Mouse (Mus musculus): ENCODE results near the gene Gm45234. TPM values are rescaled to one million over a fixed set of nuclear protein-coding genes. Genes with fewer than 3 reads are reported as not detected.
"Not testable (repeated sequence)": the region's sequence is repeated elsewhere in the genome, so short reads cannot be mapped to it uniquely, and the experiment has no call there.

Gm45234 gene
- total RNA-seq (2021), result not detected
- long read RNA-seq, experiment 1, result 0 reads
- long read RNA-seq, experiment 2, result 0 reads

- DNase-seq, result peak; percentile 71
Observed at GRCm38 (mm10) chr6:124755831-124756595, at the start of gene Gm45234, which contains the start of gene Atn1. Gene Gm45234 (minus strand): TSS chr6:124756021. Gene Atn1 (minus strand): TSS chr6:124756524.

DNA sequence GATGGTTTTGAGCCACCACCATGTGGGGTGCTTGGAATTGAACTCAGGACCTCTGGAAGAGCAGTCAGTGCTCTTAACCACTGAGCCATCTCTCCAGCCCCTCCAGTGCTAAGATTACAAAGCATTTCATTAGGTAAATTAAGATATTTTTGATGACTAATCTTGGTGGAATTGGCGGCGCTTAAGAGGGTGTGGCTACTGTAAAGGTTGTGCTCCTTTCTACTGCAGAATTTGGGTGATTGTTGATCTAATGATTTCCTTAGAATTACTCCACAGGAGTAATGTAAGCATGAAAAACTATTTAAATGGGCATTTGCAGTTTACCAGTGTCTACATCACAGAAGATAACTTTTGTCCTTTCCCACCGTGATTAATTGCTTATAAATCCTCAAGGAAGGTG is 48.5 kb upstream of the Gm45234 start:
- no peak for DNase-seq

DNA sequence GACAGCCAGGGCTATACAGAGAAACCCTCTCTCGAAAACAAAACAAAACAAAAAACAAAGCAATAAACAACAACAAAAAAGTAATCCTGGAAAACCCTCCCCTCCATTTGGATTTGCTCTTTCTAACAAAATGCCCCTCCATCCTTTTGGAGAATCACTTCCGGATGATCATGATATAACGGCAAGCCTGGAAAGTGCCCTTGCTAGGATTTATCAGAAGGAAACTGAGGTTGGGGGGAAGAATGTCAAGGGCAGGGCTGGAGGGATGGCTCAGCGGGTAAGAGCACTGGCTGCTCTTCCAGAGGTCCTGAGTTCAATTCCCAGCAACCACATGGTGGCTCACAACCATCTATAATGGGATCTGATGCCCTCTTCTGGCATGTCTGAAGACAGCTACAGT is 47.9 kb upstream of the Gm45234 start:
- not testable (repeated sequence) for DNase-seq

- no peak for DNase-seq
Observed at GRCm38 (mm10) chr6:124803061-124803460, 47.2 kb upstream of the Gm45234 start.

GRCm38 (mm10) chr6:124802400-124802799 is 46.6 kb upstream of the Gm45234 start:
- not testable (repeated sequence) for DNase-seq

DNA sequence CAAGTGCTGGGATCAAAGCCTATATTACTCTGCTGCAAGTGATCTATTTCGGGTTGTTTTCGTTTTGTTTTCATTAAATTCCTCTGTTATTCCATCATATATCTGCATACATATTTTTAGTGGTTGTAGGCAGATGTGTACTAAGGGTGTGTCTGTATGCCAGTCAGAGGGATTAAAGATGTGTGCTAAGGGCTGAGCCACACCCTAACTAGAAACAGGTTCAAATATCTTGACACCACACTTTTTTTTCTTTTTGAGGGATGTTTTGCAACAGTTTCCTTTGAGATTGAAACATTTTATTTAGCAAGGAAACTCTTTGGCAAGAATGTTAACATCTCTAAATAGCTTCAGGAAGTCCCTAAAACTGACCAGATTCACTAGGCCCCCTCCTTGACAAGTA is 40.4 kb upstream of the Gm45234 start:
- DNase-seq, result no peak

GRCm38 (mm10) chr6:124795781-124796180 is 40.0 kb upstream of the Gm45234 start:
- DNase-seq, result no peak

DNA sequence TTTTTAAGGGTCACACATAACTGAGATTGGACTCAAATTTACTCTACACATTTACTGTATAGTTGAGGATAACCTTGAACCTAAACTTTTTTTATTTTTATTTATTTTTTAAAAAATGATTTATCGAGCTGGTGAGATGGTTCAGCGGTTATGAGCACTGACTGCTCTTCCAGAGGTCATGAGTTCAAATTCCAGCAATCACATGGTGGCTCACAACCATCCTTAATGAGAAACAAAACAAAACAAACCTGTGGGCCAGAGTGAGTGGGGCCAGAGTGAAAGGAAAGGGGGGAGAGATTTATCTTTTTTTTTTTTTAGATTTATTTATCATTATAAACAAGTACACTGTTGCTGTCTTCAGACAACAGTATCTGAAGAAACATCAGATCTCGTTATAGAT is 36.1 kb upstream of the Gm45234 start:
- DNase-seq, result no peak

DNA sequence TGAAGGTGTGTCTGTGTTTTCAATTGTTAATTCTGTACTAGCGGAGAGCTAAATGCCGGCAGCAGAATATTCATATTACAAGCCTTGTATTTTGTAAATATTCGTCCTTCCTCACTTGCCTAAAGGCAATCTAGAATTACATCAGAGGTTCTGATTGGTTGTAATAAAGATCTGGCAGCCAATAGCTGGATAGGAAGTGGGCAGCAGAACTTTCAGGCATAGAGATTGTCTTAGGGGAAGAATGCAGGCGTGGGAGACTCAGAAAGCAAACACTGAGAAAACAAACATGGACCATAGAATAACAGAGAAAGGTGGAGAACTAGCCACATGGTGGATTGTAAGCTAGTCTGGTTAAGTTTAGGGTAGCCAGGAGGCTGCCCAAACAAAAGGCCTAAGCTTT is 34.3 kb upstream of the Gm45234 start:
- no peak for DNase-seq

DNA sequence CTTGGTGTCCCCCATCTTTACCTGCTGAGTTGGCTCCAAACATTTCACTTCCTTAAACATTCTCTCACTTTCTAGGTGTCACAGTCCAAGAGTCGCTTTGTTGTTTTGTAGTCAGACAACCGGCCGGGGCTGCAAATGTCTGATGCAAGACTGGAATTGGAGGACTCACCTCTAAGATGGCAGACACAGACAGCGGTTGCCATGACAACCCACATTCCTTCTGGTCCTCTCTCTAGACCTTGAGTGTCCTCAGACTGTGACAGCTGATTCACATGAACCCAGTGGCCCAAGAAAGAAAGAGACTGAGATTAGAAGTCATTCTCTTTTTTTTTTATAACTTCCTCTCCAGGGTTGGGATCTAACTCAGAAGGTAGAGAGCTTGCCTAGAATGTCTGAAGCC is 33.7 kb upstream of the Gm45234 start:
- DNase-seq, result no peak

- no peak for DNase-seq
Observed at GRCm38 (mm10) chr6:124787722-124788121, 31.9 kb upstream of the Gm45234 start.

GRCm38 (mm10) chr6:124786756-124787420 is 31.1 kb upstream of the Gm45234 start:
- DNase-seq, result no peak

DNA sequence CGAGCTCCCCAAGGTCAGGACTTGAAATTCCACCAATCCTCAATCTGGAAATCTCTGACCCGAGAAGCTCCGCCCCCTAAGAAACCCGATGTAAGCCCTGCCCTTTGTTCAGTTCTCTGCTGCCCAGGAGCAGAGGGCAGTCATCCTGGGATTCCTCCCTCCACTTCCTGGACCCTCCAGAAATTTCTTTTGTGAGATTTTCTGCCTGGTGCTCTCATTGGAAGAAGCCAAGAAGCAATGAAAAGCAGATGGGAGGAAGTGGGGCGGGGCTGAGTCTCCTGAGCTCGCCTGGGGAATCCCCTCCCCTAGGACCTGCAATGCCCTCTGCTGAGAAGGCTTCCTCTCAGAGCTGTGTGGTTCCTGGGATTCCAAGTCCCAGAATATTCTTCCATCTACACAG is 26.6 kb upstream of the Gm45234 start:
- peak; percentile 18 for DNase-seq

GRCm38 (mm10) chr6:124780917-124781316 is 25.1 kb upstream of the Gm45234 start:
- DNase-seq, result no peak

GRCm38 (mm10) chr6:124779984-124780416 is 24.2 kb upstream of the Gm45234 start:
- no peak for DNase-seq

DNA sequence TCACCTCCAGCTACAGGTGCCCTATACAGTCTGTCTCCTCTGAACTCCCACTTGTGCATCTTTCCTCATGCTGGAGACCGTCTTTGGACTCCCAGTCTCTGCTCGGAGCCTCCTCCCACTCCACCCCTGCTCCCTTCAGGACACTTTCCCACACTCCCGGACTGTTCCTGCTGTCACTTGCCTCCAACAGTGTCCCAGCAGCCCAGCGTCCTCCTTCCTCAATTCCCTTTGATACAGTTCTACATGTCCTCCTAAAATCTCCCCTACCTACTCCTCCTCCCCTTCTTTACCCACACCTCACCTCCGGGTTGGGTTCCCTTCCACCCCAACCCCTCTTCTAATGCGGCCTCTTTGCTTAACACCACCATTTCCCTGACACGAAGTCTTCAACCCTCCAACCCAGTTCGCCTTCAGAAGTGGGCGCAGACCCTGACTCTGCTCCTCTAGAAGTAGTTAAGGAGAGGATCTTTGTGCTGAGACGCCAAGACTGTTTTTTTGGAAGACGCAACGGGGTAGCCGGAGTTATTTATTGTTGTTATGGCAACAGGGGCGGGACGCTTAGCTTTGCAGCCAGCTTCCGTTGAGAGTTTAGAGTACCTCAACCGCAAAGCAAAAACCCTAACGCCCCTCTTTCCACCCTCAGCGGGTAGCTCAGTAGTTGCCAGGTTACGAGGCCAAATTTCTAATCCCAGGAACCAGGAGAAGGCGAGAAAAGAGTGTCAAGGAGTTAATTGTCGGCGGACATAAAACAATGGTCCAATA is 23.6 kb upstream of the Gm45234 start, which contains the start of gene Lrrc23:
Gene Lrrc23 (minus strand): TSS at position 506 of the 762 bp plus-strand sequence.
- peak; percentile 11 for DNase-seq

DNA sequence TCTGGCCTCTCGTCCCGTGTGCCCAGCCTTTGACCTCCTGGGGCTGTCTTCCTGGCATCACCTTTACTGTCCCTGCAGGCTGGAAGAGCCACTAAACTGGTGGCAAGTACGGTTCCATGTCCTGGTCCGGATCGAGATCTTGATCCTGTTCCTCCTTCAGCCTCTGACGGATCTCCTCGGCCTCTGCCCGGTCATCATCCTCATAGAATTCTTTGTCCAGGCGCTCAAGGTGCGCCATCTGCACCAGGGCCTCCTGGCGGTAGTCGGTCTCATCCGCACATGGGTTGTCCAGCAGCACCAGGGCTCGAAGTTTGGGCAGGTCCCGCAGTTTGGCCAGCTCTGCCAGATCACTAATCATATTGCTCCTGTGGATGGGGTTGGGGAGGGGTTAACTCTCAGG is 14.7 kb upstream of the Gm45234 start:
- DNase-seq, result no peak

- DNase-seq, result no peak
Observed at GRCm38 (mm10) chr6:124770013-124770412, 14.2 kb upstream of the Gm45234 start.

DNA sequence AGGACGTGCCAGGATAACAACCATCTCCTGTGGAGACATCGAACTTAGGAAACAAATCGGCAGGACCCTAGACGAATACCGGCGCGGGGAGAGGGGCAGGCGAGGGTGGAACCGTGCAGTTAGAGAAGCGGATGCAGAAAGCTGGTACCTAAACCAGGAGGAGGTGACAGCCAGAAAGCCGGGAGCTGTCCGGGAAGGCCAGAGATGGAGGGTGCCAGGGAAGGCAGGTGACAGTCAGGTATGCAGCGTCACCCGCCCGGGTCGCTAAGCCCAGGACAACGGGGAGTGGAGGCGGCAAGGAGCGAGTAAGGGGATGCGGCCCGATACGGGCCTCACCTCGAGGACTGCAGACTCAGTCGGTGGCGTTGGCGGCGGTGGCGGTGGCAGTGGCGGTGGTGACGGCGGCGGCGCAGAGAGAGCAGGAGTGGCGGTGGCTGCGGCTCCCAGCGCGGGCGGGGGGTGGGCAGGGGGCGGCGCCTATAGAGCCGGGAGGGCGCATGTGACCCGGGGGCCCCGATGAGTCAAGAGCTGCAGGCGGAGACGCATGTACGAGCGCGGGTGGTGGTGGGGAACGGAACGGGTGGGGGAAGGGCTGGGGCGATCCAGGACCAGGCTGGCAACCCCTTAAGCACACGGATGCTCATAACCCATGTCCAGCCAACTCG is 13.4 kb upstream of the Gm45234 start, which contains the start of gene Eno2:
Gene Eno2 (minus strand): TSS at position 573 of the 665 bp plus-strand sequence.
- peak; percentile 57 for DNase-seq

DNA sequence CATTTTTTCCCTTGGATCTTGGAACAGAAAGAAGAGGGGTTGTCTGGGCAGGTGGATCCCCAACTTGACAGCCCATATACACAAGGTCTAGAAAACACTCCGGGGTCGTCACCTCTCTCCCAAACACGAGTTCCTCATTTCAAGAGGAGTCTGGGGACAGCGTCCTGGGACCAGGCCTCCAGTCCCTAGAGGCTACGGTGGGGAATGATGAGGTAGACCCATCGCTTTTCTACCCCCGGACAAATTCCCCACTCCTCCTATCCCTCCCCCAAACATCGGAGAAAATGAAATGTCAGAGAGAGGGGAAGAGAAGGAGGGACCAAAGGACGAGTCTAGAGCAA is 12.9 kb upstream of the Gm45234 start:
- DNase-seq, result no peak

GRCm38 (mm10) chr6:124767920-124768703 is 12.3 kb upstream of the Gm45234 start:
- peak; percentile 14 for DNase-seq
